Comparison of ENCODE assay signal across 1 mouse cellular context in genomic region chr7:45742338-45742737, GRCm38 (mm10).
TF ChIP-seq lines count a peak whose summit lies in the region.

No protein-coding gene starts in this region.

TF ChIP-seq in CH12.LX, 34 proteins besides CTCF, POLR2A, EP300 and RAD21:
- TF ChIP-seq ZMIZ1 (IDR thresholded peaks at IDR 0.05; ENCODE audit: low read depth, low read length), result no peak
- no peak for TF ChIP-seq MAFK (IDR thresholded peaks at IDR 0.05; ENCODE audit: insufficient replicate concordance, low read length)
- peak; percentile 61; the same call in 1 of the 2 replicates for TF ChIP-seq SIN3A (IDR thresholded peaks at IDR 0.05; ENCODE audit: low read length)
- TF ChIP-seq CHD2 (IDR thresholded peaks at IDR 0.05; ENCODE audit: low read length), result no peak
- TF ChIP-seq UBTF (IDR thresholded peaks at IDR 0.05; ENCODE audit: low read depth, low read length), result no peak
- no peak for TF ChIP-seq MYC (IDR thresholded peaks at IDR 0.05; ENCODE audit: low read depth, low read length)
- TF ChIP-seq USF2 (conservative IDR thresholded peaks at IDR 0.05; ENCODE audit: low read depth, low read length), result no peak
- peak; percentile 28; the same call in 1 of the 2 replicates for TF ChIP-seq MEF2A (IDR thresholded peaks at IDR 0.05; ENCODE audit: borderline replicate concordance, low read depth, low read length)
- TF ChIP-seq MAZ (IDR thresholded peaks at IDR 0.05; ENCODE audit: low read depth, low read length), result peak; percentile 76; the same call in 1 of the 2 replicates
- TF ChIP-seq HCFC1 (IDR thresholded peaks at IDR 0.05; ENCODE audit: low read depth, low read length), result no peak; the same call in 1 of the 2 replicates
- TF ChIP-seq BHLHE40 (IDR thresholded peaks at IDR 0.05; ENCODE audit: low read depth, low read length), result peak; percentile 94
- TF ChIP-seq ZC3H11A (IDR thresholded peaks at IDR 0.05; ENCODE audit: low read depth, low read length), result 0 out of 2 replicates have a peak, but pooled peaks have one; percentile 6
- TF ChIP-seq TCF12 (IDR thresholded peaks at IDR 0.05; ENCODE audit: low read depth, low read length), result no peak
- TF ChIP-seq USF1 (IDR thresholded peaks at IDR 0.05; ENCODE audit: low read depth, low read length), result no peak
- no peak for TF ChIP-seq NRF1 (IDR thresholded peaks at IDR 0.05; ENCODE audit: low read depth, low read length)
- no peak for TF ChIP-seq CHD1 (IDR thresholded peaks at IDR 0.05; ENCODE audit: low read depth, low read length)
- no peak for TF ChIP-seq ZNF384 (IDR thresholded peaks at IDR 0.05; ENCODE audit: low read depth, low read length)
- TF ChIP-seq ELF1 (IDR thresholded peaks at IDR 0.05; ENCODE audit: low read depth, low read length), result no peak; the same call in 1 of the 2 replicates
- TF ChIP-seq MXI1 (IDR thresholded peaks at IDR 0.05; ENCODE audit: low read depth, low read length), result peak; percentile 67; the same call in 1 of the 2 replicates
- TF ChIP-seq JUND (conservative IDR thresholded peaks at IDR 0.05; ENCODE audit: low read depth, low read length), result no peak
- TF ChIP-seq PAX5 (IDR thresholded peaks at IDR 0.05; ENCODE audit: low read length), result no peak
- TF ChIP-seq KAT2A (IDR thresholded peaks at IDR 0.05; ENCODE audit: insufficient replicate concordance, low read length), result 0 out of 2 replicates have a peak, but pooled peaks have one; percentile 15
- no peak for TF ChIP-seq NELFE (IDR thresholded peaks at IDR 0.05; ENCODE audit: low read depth, low read length)
- peak; percentile 63 for TF ChIP-seq SMC3 (IDR thresholded peaks at IDR 0.05; ENCODE audit: low read depth, low read length)
- TF ChIP-seq RCOR1 (conservative IDR thresholded peaks at IDR 0.05; ENCODE audit: low read depth, low read length), result no peak
- TF ChIP-seq GABPA (IDR thresholded peaks at IDR 0.05; ENCODE audit: insufficient replicate concordance, low read depth, low read length), result no peak
- TF ChIP-seq IRF4 (IDR thresholded peaks at IDR 0.05; ENCODE audit: low read depth, low read length), result peak; percentile 45
- no peak for TF ChIP-seq JUN (IDR thresholded peaks at IDR 0.05; ENCODE audit: insufficient read depth, low read depth, low read length)
- no peak for TF ChIP-seq ZKSCAN1 (IDR thresholded peaks at IDR 0.05; ENCODE audit: borderline replicate concordance, low read depth, low read length)
- peak; percentile 74 for TF ChIP-seq MAX (IDR thresholded peaks at IDR 0.05; ENCODE audit: low read length)
- no peak for TF ChIP-seq POLR2AphosphoS2 (IDR thresholded peaks at IDR 0.05; ENCODE audit: low read depth, low read length)
- TF ChIP-seq E2F4 (IDR thresholded peaks at IDR 0.05; ENCODE audit: insufficient replicate concordance, low read depth, low read length), result no peak
- no peak for TF ChIP-seq TBP (conservative IDR thresholded peaks at IDR 0.05; ENCODE audit: low read depth, low read length)
- TF ChIP-seq ETS1 (conservative IDR thresholded peaks at IDR 0.05; ENCODE audit: low read depth, low read length), result peak; percentile 84
